22 mouse cellular contexts compared by ENCODE assay signal in the genomic region with DNA sequence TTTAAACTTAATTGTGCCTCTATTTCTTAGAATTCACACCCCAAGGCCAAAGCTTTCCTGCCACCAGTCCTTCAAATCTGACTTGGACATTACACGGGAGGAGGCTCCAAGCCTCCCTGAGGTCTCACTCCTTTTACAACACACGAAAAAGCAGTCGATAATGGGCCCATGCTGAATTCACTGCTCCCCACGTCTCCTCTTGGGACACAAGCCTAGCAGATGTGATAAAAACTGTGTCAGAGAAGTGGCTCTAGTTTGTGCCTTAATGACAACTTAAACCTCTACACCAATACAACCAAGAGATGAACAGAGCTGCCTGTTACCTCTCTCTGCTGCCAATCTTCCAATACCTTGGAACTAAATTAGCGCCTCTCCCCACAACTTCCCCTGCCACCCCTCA.
DNase-seq lines count a peak whose midpoint lies in the region; ATAC-seq and TF ChIP-seq lines count a peak whose summit lies in the region.
"Had no signal": no experiment of that assay in that cellular context is flagged by ENCODE, and none has a peak within 500 bp of the region (broad histone marks: within the 10 kb centered on the region; RNA-seq: fewer than 3 reads in every experiment).

No protein-coding gene starts in this region.

- H3K4me1 ChIP-seq in forebrain, embryonic 12.5 days: peaks cover 57% of the 10 kb centered on the region
- H3K4me1 ChIP-seq in midbrain, embryonic 13.5 days (replicated peaks): peaks cover 71% of the 10 kb centered on the region
- peaks cover 22% of the 10 kb centered on the region for H3K4me1 ChIP-seq in hindbrain, embryonic 13.5 days (replicated peaks)
- H3K4me1 ChIP-seq: stomach, embryonic 15.5 days had no signal

- TF ChIP-seq CTCF in layer of hippocampus, adult 2 months (conservative IDR thresholded peaks at IDR 0.05): no peak
- TF ChIP-seq CTCF in brain, embryonic 14.5 days (IDR thresholded peaks at IDR 0.05; ENCODE audit: borderline replicate concordance, extremely low read depth, insufficient read depth, insufficient read length): no peak

- H3K9ac ChIP-seq in forebrain, embryonic 12.5 days: no peak overlapping the region
- H3K9ac ChIP-seq in midbrain, embryonic 13.5 days (replicated peaks): no peak overlapping the region
- no peak overlapping the region for H3K9ac ChIP-seq in hindbrain, embryonic 13.5 days
- H3K9ac ChIP-seq: limb, embryonic 12.5 days; neural tube, embryonic 15.5 days; stomach, embryonic 15.5 days had no signal

- 13% methylated on average over 5 of the region's 5 CpGs for WGBS in forebrain, embryonic 12.5 days
- 19% methylated on average over 5 of the region's 5 CpGs for WGBS in midbrain, embryonic 13.5 days
- WGBS in hindbrain, embryonic 13.5 days: 29% methylated on average over 5 of the region's 5 CpGs

- H3K4me3 ChIP-seq in layer of hippocampus, adult 2 months: no peak overlapping the region
- no peak overlapping the region for H3K4me3 ChIP-seq in forebrain, embryonic 12.5 days (replicated peaks)
- no peak overlapping the region for H3K4me3 ChIP-seq in midbrain, embryonic 13.5 days (replicated peaks)
- no peak overlapping the region for H3K4me3 ChIP-seq in hindbrain, embryonic 13.5 days
- H3K4me3 ChIP-seq: hindbrain, embryonic 10.5 days; limb, embryonic 12.5 days; myocyte; neural tube, embryonic 15.5 days; stomach, embryonic 15.5 days had no signal

- no peak for TF ChIP-seq POLR2A in brain, embryonic 14.5 days (IDR thresholded peaks at IDR 0.05; ENCODE audit: borderline replicate concordance, extremely low read depth, insufficient read depth, insufficient read length, poor library complexity, severe bottlenecking)

- H3K27me3 ChIP-seq in forebrain, embryonic 12.5 days: peaks cover 3% of the 10 kb centered on the region; the same call in 1 of the 2 replicates
- no peaks in the 10 kb centered on the region for H3K27me3 ChIP-seq in midbrain, embryonic 13.5 days
- no peaks in the 10 kb centered on the region for H3K27me3 ChIP-seq in hindbrain, embryonic 13.5 days
- H3K27me3 ChIP-seq: CH12.LX; limb, embryonic 12.5 days; neural tube, embryonic 15.5 days; stomach, embryonic 15.5 days had no signal

- H3K4me2 ChIP-seq in forebrain, embryonic 12.5 days: peak overlapping the region; percentile 8
- no peak overlapping the region for H3K4me2 ChIP-seq in midbrain, embryonic 13.5 days (replicated peaks)
- no peak overlapping the region for H3K4me2 ChIP-seq in hindbrain, embryonic 13.5 days
- H3K4me2 ChIP-seq: limb, embryonic 12.5 days; neural tube, embryonic 15.5 days; stomach, embryonic 15.5 days had no signal

- no peak for ATAC-seq in forebrain, embryonic 12.5 days (ENCODE audit: low FRiP score)
- no peak; the same call in 1 of the 2 replicates for ATAC-seq in midbrain, embryonic 13.5 days
- ATAC-seq in hindbrain, embryonic 13.5 days (ENCODE audit: low FRiP score): no peak

- peak overlapping the region; percentile 64 for H3K27ac ChIP-seq in layer of hippocampus, adult 2 months
- H3K27ac ChIP-seq in forebrain, embryonic 12.5 days: peak overlapping the region; percentile 82
- peak overlapping the region; percentile 74 for H3K27ac ChIP-seq in midbrain, embryonic 13.5 days
- no peak overlapping the region for H3K27ac ChIP-seq in hindbrain, embryonic 13.5 days
- H3K27ac ChIP-seq: hindbrain, embryonic 10.5 days; limb, embryonic 12.5 days; neural tube, embryonic 15.5 days; stomach, embryonic 15.5 days had no signal

- H3K9me3 ChIP-seq in forebrain, embryonic 12.5 days: no peaks in the 10 kb centered on the region
- no peaks in the 10 kb centered on the region for H3K9me3 ChIP-seq in midbrain, embryonic 13.5 days
- no peaks in the 10 kb centered on the region for H3K9me3 ChIP-seq in hindbrain, embryonic 13.5 days
- H3K9me3 ChIP-seq: hindbrain, embryonic 10.5 days; limb, embryonic 12.5 days; neural tube, embryonic 15.5 days; stomach, embryonic 15.5 days had no signal

- no peak for DNase-seq in layer of hippocampus, adult 2 months (ENCODE audit: low spot score in 2 of 2)
- DNase-seq in layer of hippocampus, postnatal 36 days: no peak
- peak; percentile 85 for DNase-seq in brain, embryonic 14.5 days (ENCODE audit: low read depth)
- no peak for DNase-seq in gastrocnemius, postnatal 25 days
- DNase-seq: adrenal gland, postnatal 36 days; cerebellum, adult 18-20 months; gastrocnemius, postnatal 14 days; kidney, adult 18-20 months; kidney, postnatal 14 days; lung, adult 18-20 months; lung, postnatal 14 days; thymus, adult 18-20 months; thymus, postnatal 4 days had no signal

- no peaks in the 10 kb centered on the region for H3K36me3 ChIP-seq in forebrain, embryonic 12.5 days (replicated peaks)
- no peaks in the 10 kb centered on the region for H3K36me3 ChIP-seq in midbrain, embryonic 13.5 days
- no peaks in the 10 kb centered on the region for H3K36me3 ChIP-seq in hindbrain, embryonic 13.5 days
- H3K36me3 ChIP-seq: hindbrain, embryonic 10.5 days; limb, embryonic 12.5 days; neural tube, embryonic 15.5 days; stomach, embryonic 15.5 days had no signal
